Mouse (Mus musculus): ENCODE data around the gene Polg. TPM values are rescaled to one million over a fixed set of nuclear protein-coding genes. Genes with fewer than 3 reads are reported as not detected.
A peak's percentile ranks its signal among the peaks of the same experiment; 100 is the strongest.

The Polg gene
- total RNA-seq, 2 experiments from 2014 or later: 56.9 to 57.3 TPM

DNA sequence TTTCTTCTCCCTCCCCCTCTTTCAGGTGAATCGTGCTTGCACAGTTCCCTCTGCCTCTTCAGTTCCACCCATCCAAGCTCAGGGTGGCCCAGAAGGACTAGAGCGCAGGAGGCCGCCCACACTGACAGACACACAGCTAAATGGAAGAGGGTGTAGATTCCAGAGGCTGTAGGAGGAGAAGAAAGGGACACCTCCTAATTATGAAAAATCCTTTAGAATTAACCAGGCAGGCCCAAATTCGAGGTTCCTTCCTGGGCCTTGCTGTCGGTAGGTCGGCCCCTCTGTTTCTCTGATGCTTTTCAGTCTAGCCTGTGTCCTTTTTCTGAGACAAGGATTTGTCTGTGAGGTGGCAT lies 36.9 kb upstream of the Polg start:
- no peak for DNase-seq (ENCODE audit: low spot score)
- intact Hi-C loops (cut with DNase I): no loop called here

DNA sequence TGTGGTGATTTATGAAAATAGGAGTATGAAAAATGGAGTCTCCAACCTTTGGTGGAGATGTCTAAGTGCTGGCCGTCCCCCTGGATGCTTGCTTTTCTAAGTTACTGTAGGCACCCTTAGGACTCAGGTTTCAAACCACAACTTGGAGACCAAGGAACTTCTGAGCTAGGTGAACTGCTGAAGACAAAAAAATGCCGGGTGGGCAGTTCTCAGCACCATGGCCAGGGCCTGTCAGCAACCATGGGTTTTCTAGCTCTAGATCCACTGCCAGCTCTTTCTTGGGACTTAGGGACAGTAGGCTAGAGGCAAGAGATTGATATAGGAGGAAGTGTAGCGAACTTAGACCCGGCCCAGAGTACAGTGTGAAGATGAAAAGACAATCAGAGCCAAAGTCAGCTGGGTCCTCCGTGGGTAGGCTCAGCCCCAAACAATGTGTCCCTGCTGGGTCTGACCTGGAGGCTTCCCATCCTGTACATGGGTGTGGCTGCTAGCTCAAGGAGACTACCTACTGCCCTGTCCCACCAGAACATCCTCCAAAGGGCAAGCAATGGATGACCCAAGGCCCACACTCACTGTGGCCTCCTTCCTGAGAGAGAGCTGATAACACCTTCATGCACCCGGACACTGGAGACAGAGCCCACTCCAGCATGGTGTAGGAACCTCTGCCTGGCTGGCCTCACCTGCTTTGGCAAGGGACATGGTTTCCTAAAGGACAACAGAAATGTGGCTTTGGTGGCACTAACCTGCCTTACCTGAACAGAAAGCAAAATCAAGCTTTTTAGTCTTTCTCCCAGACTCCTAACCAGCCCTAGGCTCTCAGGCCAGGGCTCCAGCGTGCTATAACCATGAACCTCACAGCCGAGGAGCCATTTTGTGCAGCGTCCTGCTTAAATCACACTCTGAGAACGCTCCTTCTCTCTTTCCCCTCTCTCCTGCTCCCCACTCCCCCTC lies 36.3 kb upstream of the Polg start:
- no peak for DNase-seq (ENCODE audit: low spot score)
- intact Hi-C loops (cut with DNase I): no loop called here

DNA sequence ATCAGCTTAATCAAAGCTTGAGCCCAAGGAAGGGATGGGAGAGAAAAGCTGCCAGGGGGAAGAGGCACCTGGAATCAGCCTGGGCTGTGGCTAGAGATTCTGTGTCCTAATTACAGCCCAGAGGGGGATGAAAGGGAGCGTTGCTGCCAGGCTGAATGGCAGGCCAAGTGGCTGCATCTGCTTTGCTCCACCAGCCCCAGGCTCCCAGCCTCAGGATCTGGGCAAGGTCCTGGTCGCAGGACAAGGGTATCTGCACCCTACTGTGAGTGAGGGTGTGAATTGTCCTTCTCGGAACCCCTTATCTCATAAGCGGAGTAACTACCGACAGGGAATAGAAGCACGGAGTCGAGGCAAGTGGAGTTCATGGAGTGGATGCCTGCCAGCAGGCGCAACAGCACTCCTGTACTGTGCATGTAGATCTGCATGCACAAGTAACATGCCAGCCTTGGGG lies 35.4 kb upstream of the Polg start:
- intact Hi-C loops (cut with DNase I): no loop called here
- DNase-seq (ENCODE audit: low spot score): no peak

DNA sequence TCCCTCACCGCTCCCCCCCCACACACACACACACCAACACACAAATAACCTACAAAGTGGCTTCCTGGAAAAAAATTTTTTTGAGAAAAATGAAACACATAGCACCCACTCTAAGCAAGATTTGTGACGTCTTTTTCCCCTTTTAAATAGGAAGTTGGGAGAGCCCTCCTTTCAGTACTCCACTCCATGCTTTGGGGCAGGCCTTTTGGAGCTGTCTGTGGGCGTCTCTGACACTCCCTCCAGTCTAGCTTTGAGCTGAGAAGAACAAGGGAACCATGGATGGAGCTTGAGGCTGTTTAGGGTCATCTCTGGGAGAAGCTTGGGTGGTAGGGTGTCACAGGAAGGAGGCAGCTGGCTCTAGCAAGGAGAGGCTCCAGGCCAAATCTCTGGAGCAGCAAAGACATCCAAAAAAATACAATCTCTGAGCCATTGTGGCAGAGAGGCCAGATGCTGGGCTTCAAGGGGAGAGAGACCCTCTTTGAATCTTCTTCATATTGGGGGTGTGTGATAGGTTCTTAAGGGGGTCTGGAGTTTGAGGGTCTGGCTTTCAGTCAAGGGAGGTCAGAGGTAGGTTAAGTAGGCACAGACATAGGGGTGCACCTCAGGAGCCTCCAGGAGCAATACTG lies 34.6 kb upstream of the Polg start:
- intact Hi-C loops (cut with DNase I): no loop called here
- no peak for DNase-seq (ENCODE audit: low spot score)

DNA sequence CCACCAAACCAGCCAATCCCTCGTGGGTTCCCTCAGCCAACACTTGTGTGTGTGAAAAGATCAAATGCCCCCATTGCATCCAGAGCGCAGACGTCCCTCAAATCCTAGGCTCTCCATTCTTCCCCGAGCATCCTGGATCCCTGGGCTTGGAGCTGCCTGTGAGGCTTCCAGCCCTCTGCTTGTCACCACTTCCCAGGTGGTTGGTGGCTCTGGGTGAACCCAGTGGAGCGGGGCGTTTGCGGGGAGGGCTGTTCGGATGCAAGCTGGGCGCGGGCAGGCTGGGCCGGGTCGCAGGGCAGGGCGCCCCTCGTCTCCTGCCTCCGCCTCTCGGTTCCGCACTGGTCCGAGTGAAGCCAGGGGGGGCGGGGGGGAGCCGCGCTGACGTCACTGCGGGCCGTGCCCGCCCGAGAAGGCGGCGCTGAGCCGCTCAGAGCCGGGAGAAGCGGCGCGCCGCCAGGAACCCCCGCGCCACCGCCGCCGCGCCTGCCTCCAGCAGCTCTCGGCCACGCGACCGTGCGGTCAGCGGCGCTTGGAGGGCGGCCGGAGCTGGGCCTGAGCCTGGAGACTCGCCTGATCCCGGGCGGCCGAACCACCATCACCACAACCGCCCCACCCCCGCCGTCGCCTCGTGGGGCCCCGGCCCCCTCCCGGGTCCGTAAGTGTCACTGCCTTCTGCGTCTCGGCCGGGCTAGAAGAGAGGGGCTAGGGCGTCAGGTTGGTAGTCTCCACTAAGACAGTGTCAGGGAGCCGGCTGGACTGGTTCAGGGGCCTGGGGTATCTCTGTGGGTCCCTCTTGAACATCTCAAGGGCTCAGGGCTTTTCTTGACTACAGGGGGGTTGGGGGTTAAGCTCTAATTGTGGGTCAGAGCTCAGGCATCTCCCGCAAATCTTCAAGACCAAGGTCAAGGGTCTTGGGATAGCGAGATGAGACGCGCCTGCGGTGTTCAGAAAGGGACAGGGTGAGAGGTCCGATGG lies 33.7 kb upstream of the Polg start:
- no peak for DNase-seq (ENCODE audit: low spot score)
- intact Hi-C loops (cut with DNase I): loop anchor here (5.0 kb wide), 2 partner anchors 47 to 227 kb away; no protein-coding TSS in a partner anchor

DNA sequence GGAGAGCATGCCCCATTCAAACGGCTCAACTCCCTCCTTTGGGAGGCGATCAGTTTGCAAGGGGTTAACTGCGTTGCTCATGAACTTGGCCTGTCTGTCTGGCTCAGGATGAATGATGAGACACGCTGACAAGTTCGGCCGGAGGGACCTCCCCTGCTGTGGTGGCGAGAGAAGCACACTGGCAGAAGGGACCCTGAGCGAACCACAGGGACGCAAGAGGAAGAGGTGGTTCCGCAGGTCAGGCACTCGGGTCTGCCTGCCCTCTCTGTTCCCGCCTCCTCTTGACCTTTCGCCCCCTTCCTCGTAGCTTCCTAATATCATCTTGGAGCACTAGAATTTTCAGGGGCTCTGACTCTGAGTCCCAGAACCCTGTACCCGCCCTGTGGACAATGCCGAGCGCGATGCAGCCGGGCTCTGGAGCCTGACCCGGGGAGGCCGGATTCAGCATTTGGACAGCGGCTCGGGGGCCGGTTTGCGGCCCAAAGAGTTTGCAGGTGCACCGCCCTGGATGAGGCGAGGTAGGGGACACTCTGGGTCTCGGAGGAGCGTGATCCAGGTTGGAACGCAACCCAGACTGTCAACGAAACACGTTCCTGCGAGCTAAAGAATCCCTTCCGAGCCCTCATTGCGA lies 32.9 kb upstream of the Polg start:
- intact Hi-C loops (cut with DNase I): loop anchor here (5.0 kb wide), 2 partner anchors 48 to 228 kb away; no protein-coding TSS in a partner anchor
- DNase-seq (ENCODE audit: low spot score): no peak

DNA sequence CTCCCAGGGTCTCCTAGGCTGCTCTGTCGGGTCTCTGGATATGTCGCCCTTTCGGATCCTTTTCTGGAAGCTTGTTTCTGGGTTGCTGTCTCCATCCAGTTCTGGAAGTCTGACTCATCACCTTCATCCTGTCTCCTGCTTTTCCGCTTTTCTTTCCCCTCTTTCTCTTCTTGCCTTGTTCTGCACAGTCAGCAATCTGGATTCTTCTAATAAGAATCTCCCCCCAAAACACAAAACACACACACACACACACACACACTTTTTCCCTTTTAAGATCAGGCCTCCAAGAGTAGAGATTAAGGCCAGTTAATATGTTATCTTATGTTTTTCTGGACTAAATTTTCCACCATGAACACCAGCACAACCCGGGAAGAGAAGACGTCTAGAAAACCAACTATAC lies 32.2 kb upstream of the Polg start:
- DNase-seq (ENCODE audit: low spot score): no peak
- intact Hi-C loops (cut with DNase I): loop anchor here (5.0 kb wide), 2 partner anchors 49 to 229 kb away; no protein-coding TSS in a partner anchor

DNA sequence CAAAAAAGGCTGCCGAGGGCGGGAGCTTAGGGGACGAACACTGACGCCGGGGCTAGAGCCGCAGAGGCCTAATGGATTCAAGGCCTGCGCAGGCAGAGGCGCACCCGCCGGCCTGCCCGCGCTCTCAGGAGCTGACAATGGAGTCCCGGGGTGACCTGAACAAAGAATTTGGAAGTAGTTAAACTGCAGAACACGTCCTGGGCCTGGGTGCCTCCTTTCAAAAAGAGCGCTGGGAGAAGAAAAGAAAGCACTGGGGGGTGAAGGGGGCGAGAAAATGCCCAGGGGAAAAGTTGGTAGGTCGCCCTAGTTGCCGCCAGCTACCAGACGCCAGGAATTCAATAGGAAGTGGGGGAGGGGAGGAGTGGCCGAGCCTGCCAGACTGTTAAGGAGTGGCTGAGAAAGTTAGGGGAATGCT lies 31.5 kb upstream of the Polg start:
- no peak for DNase-seq (ENCODE audit: low spot score)
- intact Hi-C loops (cut with DNase I): loop anchor here (5.0 kb wide), 2 partner anchors 50 to 230 kb away; no protein-coding TSS in a partner anchor

DNA sequence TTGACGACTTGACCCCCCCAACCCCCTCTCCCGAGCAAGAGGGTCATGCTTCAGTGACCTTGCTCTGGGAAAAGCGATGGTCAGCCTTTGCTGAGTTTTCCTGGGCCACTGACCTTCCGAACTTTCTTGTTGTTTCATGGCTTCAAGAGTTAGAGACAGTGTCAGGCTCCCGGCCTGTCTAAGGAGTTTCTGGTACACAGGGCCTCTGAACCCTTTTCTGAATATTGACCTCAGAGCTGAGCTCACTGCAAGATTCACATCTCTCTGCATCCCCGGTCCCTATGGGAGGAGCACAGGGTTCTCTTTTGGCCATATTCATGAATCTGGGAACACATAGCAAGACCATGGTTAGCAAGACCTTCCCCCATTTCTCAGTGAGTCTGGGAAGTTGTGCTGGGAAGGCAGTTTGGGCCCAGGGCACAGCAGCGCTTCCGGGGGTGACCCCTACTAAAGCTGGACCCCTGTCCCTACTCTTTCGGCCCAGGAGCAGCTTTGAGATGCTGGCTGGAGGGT lies 30.7 kb upstream of the Polg start:
- no peak for DNase-seq (ENCODE audit: low spot score)
- intact Hi-C loops (cut with DNase I): loop anchor here (1.0 to 5.0 kb wide), 3 partner anchors 50 to 230 kb away; no protein-coding TSS in a partner anchor

DNA sequence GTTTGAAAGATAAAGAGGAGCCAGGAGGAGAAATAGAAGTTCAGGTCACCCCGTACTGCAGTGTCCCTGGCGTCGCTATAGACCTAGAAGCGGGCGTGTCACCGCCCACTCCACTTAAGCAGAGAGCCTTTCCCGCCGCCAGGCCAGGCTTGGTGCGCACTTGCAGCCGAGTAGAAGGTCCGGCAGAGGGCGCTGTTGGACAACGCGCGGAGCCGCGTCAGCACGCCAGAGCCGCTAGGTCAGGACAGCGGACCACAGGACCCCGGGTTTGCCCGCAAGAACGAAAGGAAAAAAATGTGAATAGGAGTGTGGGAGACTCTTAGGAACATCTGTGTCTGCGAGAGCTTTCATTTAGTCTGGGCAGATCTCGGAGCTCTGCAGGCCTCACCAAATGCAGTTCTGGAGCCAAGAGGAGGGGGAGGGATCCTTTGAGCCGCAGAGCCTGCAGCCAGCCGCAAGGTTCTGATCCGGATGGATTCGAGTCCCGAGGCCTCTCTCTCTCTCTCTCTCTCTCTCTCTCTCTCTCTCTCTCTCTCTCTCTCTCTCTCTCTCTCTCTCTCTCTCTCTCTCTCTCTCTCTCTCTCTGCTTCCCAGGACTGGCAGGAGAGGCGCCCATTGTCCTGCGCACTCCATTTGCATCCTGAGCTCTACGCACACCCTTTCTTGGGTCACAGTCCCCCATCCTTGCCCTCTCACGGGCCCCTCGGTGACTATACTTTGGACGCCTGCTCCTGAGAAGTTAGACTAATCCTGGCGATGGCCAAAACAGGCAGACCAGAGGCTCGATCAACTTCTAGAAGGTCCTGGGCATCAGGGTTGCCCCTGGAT lies 30.0 kb upstream of the Polg start:
- intact Hi-C loops (cut with DNase I): loop anchor here (1.0 to 5.0 kb wide), 3 partner anchors 51 to 231 kb away; no protein-coding TSS in a partner anchor
- peak; percentile 54 for DNase-seq (ENCODE audit: low spot score)

DNA sequence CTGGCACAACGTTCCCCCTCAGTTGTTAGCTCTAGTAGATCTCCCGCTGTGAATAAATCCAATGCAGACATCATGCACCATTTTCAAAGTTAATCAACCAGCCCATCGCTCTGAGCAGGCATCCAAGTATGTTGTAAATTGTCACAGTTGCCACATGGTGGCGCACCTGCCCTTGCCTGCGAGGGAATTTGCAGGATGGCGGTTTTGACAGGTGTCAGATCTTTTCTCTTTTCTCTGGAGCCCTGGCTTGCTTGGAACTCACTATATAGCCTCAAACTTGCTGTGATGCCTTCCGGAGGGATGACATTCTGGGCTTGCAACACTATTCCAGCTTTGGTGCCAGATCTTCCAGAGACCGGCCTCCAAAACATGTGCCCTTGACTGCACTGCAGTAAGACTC lies 27.8 kb upstream of the Polg start:
- DNase-seq (ENCODE audit: low spot score): no peak
- intact Hi-C loops (cut with DNase I): loop anchor here (1.0 kb wide), 1 partner anchor 155 kb away; no protein-coding TSS in a partner anchor

DNA sequence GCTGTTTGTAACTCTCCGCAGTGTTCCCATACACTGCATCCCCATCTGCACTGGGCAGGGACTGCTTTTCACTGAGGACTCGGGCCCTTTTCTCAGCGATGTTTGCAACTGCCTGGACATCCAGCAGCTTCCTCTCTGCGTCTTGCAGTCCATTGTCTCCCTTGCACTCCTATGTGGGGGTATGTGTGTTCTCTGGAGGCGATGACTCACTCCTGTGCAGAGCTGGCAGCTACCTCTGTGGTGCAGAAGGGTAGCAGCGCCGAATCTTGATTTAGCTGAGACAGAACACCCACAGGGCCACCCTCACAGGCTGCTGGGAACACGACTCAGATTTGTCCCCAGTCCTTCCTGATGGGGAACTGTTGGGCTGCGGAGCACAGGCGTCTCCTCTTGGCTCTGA lies 20.4 kb upstream of the Polg start:
- intact Hi-C loops (cut with DNase I): no loop called here
- DNase-seq (ENCODE audit: low spot score): no peak

DNA sequence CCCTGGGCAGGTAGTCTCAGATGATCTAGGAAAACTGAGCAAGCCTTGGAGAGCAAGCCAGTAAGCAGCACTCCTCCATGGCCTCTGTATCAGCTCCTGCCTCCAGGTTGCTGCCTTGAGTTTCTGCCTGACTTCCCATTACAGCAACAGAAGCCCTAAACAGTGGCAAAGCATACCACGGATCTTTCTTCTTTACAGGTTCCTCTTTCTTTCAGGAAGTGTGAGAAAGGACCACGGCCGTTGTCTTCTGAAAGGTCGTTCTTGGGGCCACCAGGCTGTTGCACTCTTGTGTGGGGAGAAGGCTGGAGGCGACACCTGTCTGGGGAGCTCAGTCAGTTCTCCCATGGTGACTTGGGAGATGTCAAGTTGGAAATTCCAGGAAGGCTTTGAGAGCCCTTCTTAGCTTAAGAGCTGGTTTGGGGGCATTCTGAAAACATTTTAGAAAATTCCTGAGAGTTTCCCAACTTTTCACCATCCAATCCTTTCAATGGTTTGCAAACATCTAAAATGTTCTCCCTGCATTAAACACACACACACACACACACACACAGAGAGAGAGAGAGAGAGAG lies 8.8 kb upstream of the Polg start:
- no peak for DNase-seq (ENCODE audit: low spot score)
- intact Hi-C loops (cut with DNase I): loop anchor here (5.0 kb wide), 1 partner anchor 103 kb away; no protein-coding TSS in a partner anchor

DNA sequence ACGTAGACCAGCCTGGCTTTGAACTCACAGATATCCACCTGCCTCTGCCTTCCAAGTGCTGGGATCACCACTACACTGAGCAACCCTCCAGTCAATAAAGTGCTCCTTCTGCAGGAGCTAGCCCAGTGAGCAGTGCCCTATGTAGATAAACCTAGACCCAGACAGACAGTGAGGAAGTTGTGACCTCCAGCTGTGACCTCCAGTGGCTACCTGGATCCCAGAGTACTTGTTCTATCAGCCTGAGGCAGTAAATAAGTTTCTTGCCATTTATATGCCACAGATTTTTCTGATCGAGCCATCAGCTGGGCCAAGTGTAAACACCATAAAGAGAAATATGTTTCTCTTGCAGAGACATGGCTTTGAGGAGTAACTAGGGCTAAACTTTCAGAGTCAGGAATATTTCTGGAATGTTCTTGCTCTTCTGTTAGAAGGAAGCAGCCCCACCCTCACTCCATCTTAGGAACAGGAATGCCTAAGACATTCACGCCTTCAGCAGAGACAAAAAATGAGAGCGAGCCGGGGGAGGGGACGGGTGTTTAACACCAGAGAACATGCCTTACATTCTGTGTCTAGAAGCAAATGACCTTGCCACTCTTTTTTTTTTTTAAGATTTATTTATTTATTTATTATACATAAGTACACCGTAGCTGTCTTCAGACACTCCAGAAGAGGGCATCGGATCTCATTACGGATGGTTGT lies 7.5 kb upstream of the Polg start:
- DNase-seq (ENCODE audit: low spot score): no peak
- intact Hi-C loops (cut with DNase I): loop anchor here (5.0 kb wide), 1 partner anchor 101 kb away; no protein-coding TSS in a partner anchor

DNA sequence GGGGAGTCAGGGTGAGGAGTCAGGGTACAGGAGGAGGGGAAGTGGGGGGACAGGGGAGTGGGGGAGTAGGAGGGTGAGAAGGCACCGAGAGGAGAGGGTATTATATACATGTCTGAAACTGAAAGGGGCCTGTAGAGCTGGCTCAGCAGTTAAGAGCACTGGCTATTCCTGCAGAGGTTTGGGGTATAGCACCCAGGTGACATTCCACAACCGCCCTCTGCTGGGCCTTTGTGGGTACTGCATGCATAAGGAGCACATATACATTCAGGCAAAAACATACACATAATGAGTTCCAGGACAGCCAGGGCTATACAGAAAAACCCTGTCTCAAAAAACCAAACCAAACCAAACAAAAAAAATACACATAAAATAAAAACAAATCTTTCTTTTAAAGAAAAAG lies 6.6 kb upstream of the Polg start:
- intact Hi-C loops (cut with DNase I): loop anchor here (5.0 kb wide), 1 partner anchor 100 kb away; no protein-coding TSS in a partner anchor

DNA sequence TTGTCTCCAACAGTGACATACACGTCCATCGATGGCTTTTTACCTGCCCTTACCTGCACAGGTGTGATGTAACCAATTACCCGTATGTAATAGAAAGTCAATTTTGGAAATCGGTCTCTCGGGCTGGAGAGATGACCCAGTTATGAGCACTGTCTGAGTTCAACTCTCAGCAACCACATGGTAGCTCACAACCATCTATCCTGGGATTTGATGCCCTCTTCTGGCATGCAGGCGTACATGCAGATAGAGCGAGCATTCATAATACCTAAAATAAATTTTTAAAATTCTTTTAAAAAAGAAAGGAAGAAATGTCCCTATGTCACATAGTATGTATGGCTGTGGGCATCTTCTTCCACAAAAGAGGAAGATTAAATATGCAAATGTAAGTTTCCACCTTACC lies 5.3 kb upstream of the Polg start:
- DNase-seq (ENCODE audit: low spot score): no peak

More for the DNA sequence above, 6.6 kb upstream of the Polg start:
- no peak for DNase-seq (ENCODE audit: low spot score)

DNA sequence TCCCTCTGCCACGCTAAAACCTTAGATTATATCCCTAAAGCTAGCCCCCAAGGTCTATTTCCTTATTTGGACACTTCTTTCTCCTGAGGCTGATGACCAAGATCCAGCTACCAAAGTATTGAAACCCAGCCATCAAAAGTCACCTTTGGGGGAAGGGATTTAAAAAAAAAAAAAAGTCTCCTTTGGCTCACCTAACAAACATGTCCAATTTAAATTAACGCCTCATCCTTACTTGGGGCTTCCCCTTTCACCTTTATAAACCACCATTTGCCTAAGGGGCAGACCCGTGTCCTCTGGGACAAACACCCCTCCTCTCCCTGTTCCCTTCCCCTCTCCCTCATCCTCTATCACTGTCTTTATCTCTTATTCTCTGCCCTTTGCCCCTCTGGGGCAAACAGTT lies 4.6 kb upstream of the Polg start:
- DNase-seq (ENCODE audit: low spot score): no peak
- intact Hi-C loops (cut with DNase I): loop anchor here (5.0 kb wide), 1 partner anchor 98 kb away; no protein-coding TSS in a partner anchor

More for the DNA sequence above, 5.3 kb upstream of the Polg start:
- intact Hi-C loops (cut with DNase I): loop anchor here (5.0 kb wide), 1 partner anchor 99 kb away; no protein-coding TSS in a partner anchor
